Mouse (Mus musculus): ENCODE measurements at regions not wholly inside any gene's neighbourhood (a gene's known extent, or its start where the extent isn't known, plus 50 kb on each side); places are given as distances from the start of the nearest gene placed in this dataset.
A peak's percentile ranks its signal among the peaks of the same experiment; 100 is the strongest.

- no peaks in the 10 kb centered on the region for H3K27me3 ChIP-seq (ENCODE audit: insufficient read depth, low read length)
- DNase-seq (ENCODE audit: low spot score) (no peak), ATAC-seq (ENCODE audit: low FRiP score) (no peak)
- H3K4me3 ChIP-seq (ENCODE audit: low read depth, low read length): no peak overlapping the region
- no peak for TF ChIP-seq CTCF (IDR thresholded peaks at IDR 0.05)
- no peak overlapping the region for H3K4me2 ChIP-seq (ENCODE audit: low read depth, low read length, poor library complexity, severe bottlenecking)
- H3K9me3 ChIP-seq (ENCODE audit: low read length): no peaks in the 10 kb centered on the region
- no peak overlapping the region for H3K27ac ChIP-seq (ENCODE audit: low read depth, low read length)
- no peak overlapping the region for H3K9ac ChIP-seq (replicated peaks; ENCODE audit: low read length, poor library complexity, severe bottlenecking)
- no peaks in the 10 kb centered on the region for H3K36me3 ChIP-seq (ENCODE audit: insufficient read depth, low read length)
- peaks cover 19% of the 10 kb centered on the region; the same call in 1 of the 2 replicates for H3K4me1 ChIP-seq (ENCODE audit: insufficient read depth, low read length)
- 72% methylated on average over 10 of the region's 10 CpGs for WGBS
These were observed 110.3 kb upstream of the Shb start for GRCm38 (mm10) chr4:45642604-45643003.

- no peak for TF ChIP-seq CTCF (IDR thresholded peaks at IDR 0.05)
- Histone ChIP-seq H3K36me3 (ENCODE audit: insufficient read depth, low read length) (no peaks in the 10 kb centered on the region), H3K4me2 (ENCODE audit: low read depth, low read length, poor library complexity, severe bottlenecking) (no peak overlapping the region), H3K9ac (replicated peaks; ENCODE audit: low read length, poor library complexity, severe bottlenecking) (no peak overlapping the region), H3K27me3 (ENCODE audit: insufficient read depth, low read length) (no peaks in the 10 kb centered on the region), H3K4me1 (ENCODE audit: insufficient read depth, low read length) (peaks cover 19% of the 10 kb centered on the region; the same call in 1 of the 2 replicates), H3K9me3 (ENCODE audit: low read length) (no peaks in the 10 kb centered on the region), H3K4me3 (ENCODE audit: low read depth, low read length) (no peak overlapping the region), H3K27ac (ENCODE audit: low read depth, low read length) (no peak overlapping the region)
- no peak for ATAC-seq (ENCODE audit: low FRiP score)
- no peak for DNase-seq (ENCODE audit: low spot score)
- WGBS: 65% methylated on average over 5 of the region's 5 CpGs
These were observed 109.0 kb upstream of the Shb start for GRCm38 (mm10) chr4:45641272-45641671.

GRCm38 (mm10) chr4:45640713-45641112 lies 108.4 kb upstream of the Shb start:
- H3K4me3 ChIP-seq (ENCODE audit: low read depth, low read length): no peak overlapping the region
- ATAC-seq (ENCODE audit: low FRiP score) (no peak), DNase-seq (ENCODE audit: low spot score) (no peak)
- peak overlapping the region; percentile 83; the same call in 1 of the 2 replicates for H3K27ac ChIP-seq (ENCODE audit: low read depth, low read length)
- no peaks in the 10 kb centered on the region for H3K36me3 ChIP-seq (ENCODE audit: insufficient read depth, low read length)
- H3K4me2 ChIP-seq (ENCODE audit: low read depth, low read length, poor library complexity, severe bottlenecking): no peak overlapping the region
- 79% methylated on average over 11 of the region's 11 CpGs for WGBS
- no peaks in the 10 kb centered on the region for H3K27me3 ChIP-seq (ENCODE audit: insufficient read depth, low read length)
- H3K9me3 ChIP-seq (ENCODE audit: low read length): no peaks in the 10 kb centered on the region
- peaks cover 19% of the 10 kb centered on the region; the same call in 1 of the 2 replicates for H3K4me1 ChIP-seq (ENCODE audit: insufficient read depth, low read length)
- no peak overlapping the region for H3K9ac ChIP-seq (replicated peaks; ENCODE audit: low read length, poor library complexity, severe bottlenecking)
- TF ChIP-seq CTCF (IDR thresholded peaks at IDR 0.05): no peak

- WGBS: 48% methylated on average over 12 of the region's 12 CpGs
- Histone ChIP-seq H3K4me3 (ENCODE audit: low read depth, low read length) (no peak overlapping the region), H3K9me3 (ENCODE audit: low read length) (no peaks in the 10 kb centered on the region), H3K27ac (ENCODE audit: low read depth, low read length) (peak overlapping the region; percentile 83), H3K27me3 (ENCODE audit: insufficient read depth, low read length) (no peaks in the 10 kb centered on the region), H3K36me3 (ENCODE audit: insufficient read depth, low read length) (no peaks in the 10 kb centered on the region), H3K9ac (replicated peaks; ENCODE audit: low read length, poor library complexity, severe bottlenecking) (no peak overlapping the region), H3K4me1 (ENCODE audit: insufficient read depth, low read length) (peaks cover 19% of the 10 kb centered on the region; the same call in 1 of the 2 replicates), H3K4me2 (ENCODE audit: low read depth, low read length, poor library complexity, severe bottlenecking) (peak overlapping the region; percentile 5; the same call in 1 of the 2 replicates)
- TF ChIP-seq CTCF (IDR thresholded peaks at IDR 0.05): no peak
- DNase-seq (ENCODE audit: low spot score): peak; percentile 79
- ATAC-seq (ENCODE audit: low FRiP score): peak; percentile 14; the same call in 1 of the 2 replicates
These were observed 107.2 kb upstream of the Shb start for GRCm38 (mm10) chr4:45639397-45640034.

GRCm38 (mm10) chr4:45638411-45638810 lies 106.1 kb upstream of the Shb start:
- Histone ChIP-seq H3K9me3 (ENCODE audit: low read length) (no peaks in the 10 kb centered on the region), H3K36me3 (ENCODE audit: insufficient read depth, low read length) (no peaks in the 10 kb centered on the region), H3K4me3 (ENCODE audit: low read depth, low read length) (no peak overlapping the region), H3K9ac (replicated peaks; ENCODE audit: low read length, poor library complexity, severe bottlenecking) (no peak overlapping the region), H3K27me3 (ENCODE audit: insufficient read depth, low read length) (no peaks in the 10 kb centered on the region), H3K27ac (ENCODE audit: low read depth, low read length) (peak overlapping the region; percentile 72), H3K4me2 (ENCODE audit: low read depth, low read length, poor library complexity, severe bottlenecking) (no peak overlapping the region), H3K4me1 (ENCODE audit: insufficient read depth, low read length) (peaks cover 19% of the 10 kb centered on the region; the same call in 1 of the 2 replicates)
- DNase-seq (ENCODE audit: low spot score) (no peak), ATAC-seq (ENCODE audit: low FRiP score) (no peak)
- WGBS: 17% methylated on average over 8 of the region's 8 CpGs
- TF ChIP-seq CTCF (IDR thresholded peaks at IDR 0.05): no peak

- Histone ChIP-seq H3K9me3 (ENCODE audit: low read length) (no peaks in the 10 kb centered on the region), H3K27me3 (ENCODE audit: insufficient read depth, low read length) (no peaks in the 10 kb centered on the region; the same call in 1 of the 2 replicates), H3K27ac (ENCODE audit: low read depth, low read length) (no peak overlapping the region), H3K36me3 (ENCODE audit: insufficient read depth, low read length) (no peaks in the 10 kb centered on the region), H3K9ac (replicated peaks; ENCODE audit: low read length, poor library complexity, severe bottlenecking) (no peak overlapping the region), H3K4me1 (ENCODE audit: insufficient read depth, low read length) (peaks cover 4% of the 10 kb centered on the region; the same call in 1 of the 2 replicates), H3K4me3 (ENCODE audit: low read depth, low read length) (no peak overlapping the region), H3K4me2 (ENCODE audit: low read depth, low read length, poor library complexity, severe bottlenecking) (no peak overlapping the region)
- no peak for TF ChIP-seq CTCF (IDR thresholded peaks at IDR 0.05)
- 64% methylated on average over 7 of the region's 7 CpGs for WGBS
- DNase-seq (ENCODE audit: low spot score) (no peak), ATAC-seq (ENCODE audit: low FRiP score) (no peak)
These were observed 99.2 kb upstream of the Shb start for GRCm38 (mm10) chr4:45631276-45632045.

Data from midbrain, postnatal 0 days (tissue).